Mouse (Mus musculus): ENCODE data around the gene Thrb. TPM values are rescaled to one million over a fixed set of nuclear protein-coding genes. Genes with fewer than 3 reads are reported as not detected.

Gene Thrb
- polyA plus RNA-seq, 1 experiment = 0.01 TPM

DNA sequence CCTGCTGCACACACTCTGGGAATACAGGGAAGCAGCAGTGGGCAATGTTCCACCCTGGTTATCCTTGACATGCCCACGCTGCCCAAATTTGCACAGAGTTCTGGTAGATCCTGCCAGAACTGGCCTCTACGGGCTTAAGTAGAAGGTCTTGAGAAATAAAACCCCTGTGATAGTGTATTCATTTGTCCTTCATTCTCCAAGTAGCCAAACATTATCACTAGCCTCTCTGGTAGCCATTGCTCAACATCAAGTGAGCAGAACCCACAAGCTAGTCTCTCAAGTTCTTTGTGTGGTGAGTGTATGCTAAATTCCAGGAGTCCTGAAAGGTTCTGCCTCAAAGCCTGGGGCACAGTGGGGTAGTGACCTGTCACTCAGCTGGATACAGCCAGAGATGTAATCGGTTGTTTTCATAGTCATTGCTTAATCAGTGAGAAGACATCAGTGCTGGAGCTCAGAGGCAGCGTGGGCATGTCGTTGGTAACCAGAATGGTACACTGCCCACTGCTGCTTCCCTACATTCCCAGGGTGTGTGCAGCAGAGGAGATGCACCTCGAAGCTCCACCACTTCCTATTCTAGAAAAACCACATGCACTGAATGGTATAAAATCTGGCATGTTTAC, 203.8 kb downstream of the Thrb start:
- Histone ChIP-seq H3K9me3 (ENCODE audit: control insufficient read depth, low read length) (no peaks in the 10 kb centered on the region), H3K4me1 (ENCODE audit: control insufficient read depth) (no peaks in the 10 kb centered on the region), H3K36me3 (ENCODE audit: control insufficient read depth) (no peaks in the 10 kb centered on the region), H3K27me3 (ENCODE audit: control insufficient read depth) (no peaks in the 10 kb centered on the region), H3K4me3 (replicated peaks) (no peak overlapping the region)
- TF ChIP-seq GATA1 (IDR thresholded peaks at IDR 0.05; ENCODE audit: low read length) (no peak), TAL1 (IDR thresholded peaks at IDR 0.05; ENCODE audit: low read length) (no peak)

DNA sequence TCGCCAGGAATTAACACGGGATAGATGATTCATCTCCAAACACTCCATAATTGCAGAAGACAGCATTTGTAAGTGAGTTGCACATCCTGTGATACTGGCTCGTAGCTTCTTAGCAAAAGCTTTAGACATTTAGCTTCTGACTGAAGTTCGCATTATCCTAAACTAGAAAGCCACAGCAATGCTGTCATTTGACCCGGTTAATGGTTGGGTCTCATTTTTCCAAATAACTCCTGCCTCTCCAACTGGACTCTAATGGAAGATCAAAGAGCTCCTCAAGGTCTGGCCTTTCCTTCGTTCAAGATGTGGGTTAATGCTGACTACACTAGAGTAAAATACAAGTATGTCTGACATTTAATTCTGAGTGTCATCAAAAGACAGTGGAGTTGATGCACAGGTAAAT, 208.3 kb downstream of the Thrb start:
- no peaks in the 10 kb centered on the region for H3K4me1 ChIP-seq (ENCODE audit: control insufficient read depth)
- no peak overlapping the region for H3K4me3 ChIP-seq (replicated peaks)
- no peaks in the 10 kb centered on the region for H3K36me3 ChIP-seq (ENCODE audit: control insufficient read depth)
- no peaks in the 10 kb centered on the region for H3K27me3 ChIP-seq (ENCODE audit: control insufficient read depth)
- TF ChIP-seq GATA1 (IDR thresholded peaks at IDR 0.05; ENCODE audit: low read length) (no peak), TAL1 (IDR thresholded peaks at IDR 0.05; ENCODE audit: low read length) (no peak)
- H3K9me3 ChIP-seq (ENCODE audit: control insufficient read depth, low read length) = no peaks in the 10 kb centered on the region

DNA sequence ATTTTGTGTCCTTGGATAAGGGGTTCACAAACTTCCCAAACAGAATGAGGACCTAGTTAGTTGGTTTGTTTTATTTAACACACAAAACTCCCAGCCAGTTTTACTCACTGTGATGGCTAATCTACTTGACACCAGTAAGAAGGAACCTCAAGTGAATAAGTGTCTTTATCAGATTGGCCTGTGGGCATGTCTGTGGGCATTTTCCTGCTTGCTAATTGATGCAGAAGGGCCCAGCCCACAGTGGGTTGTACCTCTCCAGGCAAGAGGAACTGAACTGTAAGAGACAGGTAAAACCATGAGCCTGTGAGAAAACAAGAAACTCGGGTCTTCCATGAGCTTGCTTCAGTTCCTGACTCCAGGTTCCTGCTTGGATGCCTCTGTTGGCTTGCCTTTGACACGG, 215.9 kb downstream of the Thrb start:
- Histone ChIP-seq H3K4me3 (replicated peaks) (no peak overlapping the region), H3K27me3 (ENCODE audit: control insufficient read depth) (no peaks in the 10 kb centered on the region), H3K4me1 (ENCODE audit: control insufficient read depth) (no peaks in the 10 kb centered on the region), H3K36me3 (ENCODE audit: control insufficient read depth) (no peaks in the 10 kb centered on the region), H3K9me3 (ENCODE audit: control insufficient read depth, low read length) (no peaks in the 10 kb centered on the region)
- TF ChIP-seq TAL1 (IDR thresholded peaks at IDR 0.05; ENCODE audit: low read length) = no peak
- no peak for TF ChIP-seq GATA1 (IDR thresholded peaks at IDR 0.05; ENCODE audit: low read length)

DNA sequence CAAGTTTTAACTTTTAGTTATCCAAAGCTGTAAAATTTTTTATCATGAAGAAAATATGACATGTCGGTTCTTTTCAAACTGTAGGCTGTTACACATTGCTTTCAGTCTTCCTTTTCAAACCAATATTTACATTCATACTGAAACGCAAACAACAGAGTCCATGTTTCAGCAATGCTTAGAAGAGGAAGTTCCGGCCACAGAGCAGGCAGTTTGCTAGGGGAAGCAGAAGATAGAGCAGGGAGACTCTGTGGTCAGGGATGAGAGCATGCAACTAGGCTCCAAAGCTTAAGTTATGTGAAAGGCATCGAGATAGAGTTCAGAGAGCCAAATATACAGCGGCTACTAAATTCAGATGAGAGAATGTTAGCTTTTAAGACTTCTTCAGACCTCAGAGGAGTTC, 219.4 kb downstream of the Thrb start:
- H3K36me3 ChIP-seq (ENCODE audit: control insufficient read depth) = no peaks in the 10 kb centered on the region
- no peaks in the 10 kb centered on the region for H3K4me1 ChIP-seq (ENCODE audit: control insufficient read depth)
- no peaks in the 10 kb centered on the region for H3K27me3 ChIP-seq (ENCODE audit: control insufficient read depth)
- no peaks in the 10 kb centered on the region for H3K9me3 ChIP-seq (ENCODE audit: control insufficient read depth, low read length)
- H3K4me3 ChIP-seq (replicated peaks) = no peak overlapping the region
- TF ChIP-seq GATA1 (IDR thresholded peaks at IDR 0.05; ENCODE audit: low read length) (no peak), TAL1 (IDR thresholded peaks at IDR 0.05; ENCODE audit: low read length) (no peak)

DNA sequence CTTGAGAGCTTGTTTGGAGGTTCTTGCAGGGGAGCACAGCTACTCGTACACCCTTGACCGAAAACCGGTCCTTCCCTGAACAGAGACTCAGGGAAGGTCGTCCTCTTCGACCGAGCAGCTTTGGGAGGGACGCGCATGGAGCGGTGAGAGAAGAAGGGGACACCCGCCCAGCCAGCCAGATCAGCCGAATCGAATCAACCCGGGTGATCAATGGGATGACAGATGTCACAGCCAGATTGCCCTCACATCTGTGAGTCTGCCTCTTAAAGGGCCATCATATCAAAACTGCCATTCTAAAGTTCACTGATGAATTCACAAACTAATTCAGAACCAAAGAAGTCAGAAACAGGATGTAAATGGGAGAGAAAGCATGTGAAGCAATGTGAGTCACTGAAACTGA, 224.8 kb downstream of the Thrb start:
- H3K27me3 ChIP-seq (ENCODE audit: control insufficient read depth) = no peaks in the 10 kb centered on the region
- no peak overlapping the region for H3K4me3 ChIP-seq (replicated peaks)
- no peaks in the 10 kb centered on the region for H3K4me1 ChIP-seq (ENCODE audit: control insufficient read depth)
- TF ChIP-seq GATA1 (IDR thresholded peaks at IDR 0.05; ENCODE audit: low read length) (no peak), TAL1 (IDR thresholded peaks at IDR 0.05; ENCODE audit: low read length) (no peak)
- H3K9me3 ChIP-seq (ENCODE audit: control insufficient read depth, low read length) = no peaks in the 10 kb centered on the region
- no peaks in the 10 kb centered on the region for H3K36me3 ChIP-seq (ENCODE audit: control insufficient read depth)

DNA sequence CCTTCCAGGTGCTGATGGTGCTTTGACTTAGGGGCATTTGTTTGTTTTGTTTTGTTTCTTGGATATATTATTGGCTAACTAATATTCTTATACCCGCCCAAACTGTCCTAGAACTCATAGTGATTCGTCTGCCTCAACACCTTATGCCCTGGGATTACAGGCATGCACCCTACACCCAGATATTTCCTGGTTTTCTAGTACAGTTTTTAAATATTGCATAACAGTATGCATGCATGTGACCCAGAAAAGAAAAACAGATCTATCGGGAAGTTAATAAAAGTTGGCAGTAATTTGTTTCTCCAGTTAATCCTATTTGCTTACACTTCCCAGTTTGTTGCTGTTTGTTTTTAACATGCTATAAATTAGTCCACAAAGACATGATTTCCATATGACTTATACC, 225.3 kb downstream of the Thrb start:
- H3K27me3 ChIP-seq (ENCODE audit: control insufficient read depth) = no peaks in the 10 kb centered on the region
- H3K36me3 ChIP-seq (ENCODE audit: control insufficient read depth) = no peaks in the 10 kb centered on the region
- H3K4me3 ChIP-seq (replicated peaks) = no peak overlapping the region
- H3K9me3 ChIP-seq (ENCODE audit: control insufficient read depth, low read length) = no peaks in the 10 kb centered on the region
- H3K4me1 ChIP-seq (ENCODE audit: control insufficient read depth) = no peaks in the 10 kb centered on the region
- TF ChIP-seq GATA1 (IDR thresholded peaks at IDR 0.05; ENCODE audit: low read length) = no peak
- TF ChIP-seq TAL1 (IDR thresholded peaks at IDR 0.05; ENCODE audit: low read length) = no peak

DNA sequence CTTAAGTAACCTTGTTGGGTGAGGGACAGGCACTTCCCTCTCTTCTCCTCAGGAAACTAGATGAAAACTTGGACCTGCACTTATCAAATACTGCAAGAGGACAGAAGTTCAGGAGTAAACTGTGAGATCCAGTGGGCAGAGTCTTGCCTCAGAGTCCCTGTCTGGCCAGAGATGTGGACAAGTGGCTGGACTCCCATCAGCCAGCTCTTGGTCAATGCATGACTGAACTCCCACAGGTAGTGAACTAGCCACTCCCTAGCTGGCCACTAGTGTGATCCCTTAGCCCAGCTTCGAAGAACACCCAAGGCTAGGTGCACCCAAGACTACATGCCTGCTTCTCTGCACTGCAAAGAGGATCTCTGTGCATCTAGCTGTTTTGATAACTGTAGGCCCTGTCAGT, 234.7 kb downstream of the Thrb start:
- Histone ChIP-seq H3K9me3 (ENCODE audit: control insufficient read depth, low read length) (no peaks in the 10 kb centered on the region), H3K4me1 (ENCODE audit: control insufficient read depth) (no peaks in the 10 kb centered on the region), H3K4me3 (replicated peaks) (no peak overlapping the region), H3K36me3 (ENCODE audit: control insufficient read depth) (no peaks in the 10 kb centered on the region), H3K27me3 (ENCODE audit: control insufficient read depth) (no peaks in the 10 kb centered on the region)
- TF ChIP-seq TAL1 (IDR thresholded peaks at IDR 0.05; ENCODE audit: low read length) (no peak), GATA1 (IDR thresholded peaks at IDR 0.05; ENCODE audit: low read length) (no peak)

DNA sequence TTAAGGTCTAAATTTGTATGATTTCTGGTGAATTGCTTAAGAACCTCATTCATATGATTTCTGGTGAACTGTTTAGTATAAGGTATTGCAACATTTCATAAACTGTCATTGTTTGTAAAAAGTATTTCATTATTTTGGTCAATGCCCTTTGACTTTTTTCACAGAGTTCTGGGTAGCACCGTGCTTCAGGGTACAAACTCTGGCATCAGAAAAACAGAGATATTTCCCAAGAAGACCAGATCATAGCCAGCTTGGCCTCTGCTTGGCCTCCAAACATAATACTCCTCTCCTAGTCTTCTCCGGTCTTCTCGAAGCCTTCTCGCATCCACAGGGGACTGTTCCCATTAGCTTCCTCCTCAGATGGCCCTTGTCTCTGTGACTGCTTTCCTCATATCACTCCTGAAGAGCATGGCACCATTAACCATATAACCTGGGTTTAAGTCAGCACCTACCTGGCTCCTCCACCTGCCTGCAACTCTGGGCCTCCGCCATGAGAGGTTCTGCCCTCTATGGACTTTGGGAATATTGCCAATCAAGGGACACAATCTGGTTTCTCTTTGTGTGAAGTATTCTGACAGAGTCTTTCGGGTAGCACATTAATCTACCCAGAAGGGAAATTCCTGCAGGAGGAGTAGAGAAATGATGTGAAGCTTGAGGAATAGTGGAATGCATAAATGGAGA, 239.8 kb downstream of the Thrb start:
- no peaks in the 10 kb centered on the region for H3K9me3 ChIP-seq (ENCODE audit: control insufficient read depth, low read length)
- H3K4me1 ChIP-seq (ENCODE audit: control insufficient read depth) = no peaks in the 10 kb centered on the region
- H3K36me3 ChIP-seq (ENCODE audit: control insufficient read depth) = no peaks in the 10 kb centered on the region
- TF ChIP-seq GATA1 (IDR thresholded peaks at IDR 0.05; ENCODE audit: low read length) = no peak
- TF ChIP-seq TAL1 (IDR thresholded peaks at IDR 0.05; ENCODE audit: low read length) = no peak
- H3K4me3 ChIP-seq (replicated peaks) = no peak overlapping the region
- no peaks in the 10 kb centered on the region for H3K27me3 ChIP-seq (ENCODE audit: control insufficient read depth)

DNA sequence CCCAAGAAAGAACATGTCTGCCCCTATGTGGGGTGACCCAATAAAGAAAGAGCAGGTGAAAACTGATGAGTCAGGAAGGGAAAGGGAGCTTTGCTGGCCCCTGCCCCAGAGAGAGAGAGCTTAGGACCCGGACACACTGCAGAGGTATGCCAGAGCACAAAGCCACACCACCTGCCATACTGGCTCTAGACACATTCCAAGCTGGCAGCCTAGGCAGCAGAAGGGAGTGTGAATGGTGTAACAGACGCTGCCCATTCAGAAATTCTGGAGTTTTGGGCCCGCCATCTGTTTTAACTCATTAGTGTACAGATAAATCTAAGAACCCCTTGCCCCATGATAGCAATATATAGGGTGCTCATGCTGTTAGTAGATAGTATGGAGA, 240.3 kb downstream of the Thrb start:
- TF ChIP-seq TAL1 (IDR thresholded peaks at IDR 0.05; ENCODE audit: low read length) = no peak
- TF ChIP-seq GATA1 (IDR thresholded peaks at IDR 0.05; ENCODE audit: low read length) = no peak
- H3K9me3 ChIP-seq (ENCODE audit: control insufficient read depth, low read length) = no peaks in the 10 kb centered on the region

More for the DNA sequence above, 240.3 kb downstream of the Thrb start:
- Histone ChIP-seq H3K4me3 (replicated peaks) (no peak overlapping the region), H3K36me3 (ENCODE audit: control insufficient read depth) (no peaks in the 10 kb centered on the region), H3K27me3 (ENCODE audit: control insufficient read depth) (no peaks in the 10 kb centered on the region), H3K4me1 (ENCODE audit: control insufficient read depth) (no peaks in the 10 kb centered on the region)
